Mouse (Mus musculus): ENCODE data around the gene Cdc42bpa. TPM values are rescaled to one million over a fixed set of nuclear protein-coding genes. Genes with fewer than 3 reads are reported as not detected.
A peak's percentile ranks its signal among the peaks of the same experiment; 100 is the strongest.

The Cdc42bpa gene
- polyA plus RNA-seq, 1 experiment from 2014 or later = 11.6 TPM

DNA sequence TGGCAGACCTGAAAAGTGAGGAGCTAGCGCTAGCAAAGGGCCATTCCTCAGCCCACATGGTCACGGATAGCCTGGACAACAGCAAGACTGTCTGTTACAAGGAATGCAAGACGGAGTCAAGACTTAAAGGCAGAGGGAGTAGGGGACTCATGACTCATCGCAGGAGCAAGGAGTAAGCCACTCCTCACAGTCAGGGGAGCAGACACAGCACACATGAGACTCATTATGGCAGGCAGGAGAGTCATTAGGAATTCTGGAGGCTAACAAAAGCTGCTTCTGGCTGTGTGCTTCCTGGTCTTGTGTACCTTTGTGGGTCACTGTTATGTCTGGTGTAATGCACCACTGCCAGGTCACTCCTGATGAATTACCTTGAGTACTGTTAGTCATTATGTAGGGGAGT, 178.9 kb downstream of the Cdc42bpa start:
- no peak overlapping the region for H3K27ac ChIP-seq (ENCODE audit: poor library complexity, severe bottlenecking)

DNA sequence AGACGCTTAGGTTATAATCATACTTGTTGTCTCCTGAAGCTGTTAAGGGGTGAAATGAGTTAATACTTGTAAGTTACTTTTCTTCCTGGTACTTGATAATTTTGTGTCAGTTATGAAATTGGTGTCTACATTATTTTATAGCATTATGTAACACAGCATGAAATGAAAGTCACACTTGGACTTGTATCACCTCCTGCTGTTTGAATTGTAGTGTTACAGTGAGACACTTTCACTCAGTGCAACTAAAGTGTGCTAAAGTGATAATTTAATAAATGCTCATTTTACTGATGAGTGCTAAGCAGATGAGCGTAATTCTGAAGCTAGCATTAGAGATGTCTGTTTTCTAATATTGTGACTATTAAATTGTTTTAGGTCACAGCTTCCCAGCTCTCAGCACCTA, 180.7 kb downstream of the Cdc42bpa start:
- Histone ChIP-seq H3K4me3 (no peak overlapping the region), H3K27ac (ENCODE audit: poor library complexity, severe bottlenecking) (no peak overlapping the region), H3K36me3 (peaks cover 50% of the 10 kb centered on the region), H3K27me3 (replicated peaks) (no peaks in the 10 kb centered on the region), H3K9ac (no peak overlapping the region), H3K4me1 (replicated peaks) (no peaks in the 10 kb centered on the region), H3K9me3 (replicated peaks) (no peaks in the 10 kb centered on the region), H3K4me2 (no peak overlapping the region)
- no peak for ATAC-seq (ENCODE audit: insufficient number of reproducible peaks, low FRiP score)
- 92% methylated on average over 2 of the region's 2 CpGs for WGBS

More for the DNA sequence above, 178.9 kb downstream of the Cdc42bpa start:
- H3K9me3 ChIP-seq (replicated peaks) = no peaks in the 10 kb centered on the region
- no peak overlapping the region for H3K4me2 ChIP-seq
- H3K4me1 ChIP-seq (replicated peaks) = no peaks in the 10 kb centered on the region
- H3K27me3 ChIP-seq (replicated peaks) = no peaks in the 10 kb centered on the region
- no peak overlapping the region for H3K4me3 ChIP-seq
- 74% methylated on average over 4 of the region's 4 CpGs for WGBS
- peaks cover 45% of the 10 kb centered on the region for H3K36me3 ChIP-seq
- no peak for ATAC-seq (ENCODE audit: insufficient number of reproducible peaks, low FRiP score)
- no peak overlapping the region for H3K9ac ChIP-seq

DNA sequence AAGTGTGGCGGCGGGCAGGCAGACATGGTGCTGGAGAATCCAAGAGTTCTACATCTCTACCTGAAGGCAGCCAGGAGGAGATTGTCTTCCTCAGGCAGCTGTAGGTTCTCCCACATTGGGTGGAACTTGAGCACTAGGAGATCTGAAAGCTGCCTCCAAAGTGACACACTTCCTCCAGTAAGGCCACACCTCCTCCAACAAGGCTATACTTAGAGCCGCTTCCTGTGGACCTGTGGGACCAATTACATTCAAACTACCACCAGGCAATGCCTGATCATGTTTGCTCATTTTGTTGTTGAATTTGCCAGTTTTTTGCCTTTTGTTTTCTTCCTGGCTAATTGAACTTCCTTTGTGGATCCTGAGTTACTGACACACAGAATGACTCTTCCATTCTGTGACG, 187.8 kb downstream of the Cdc42bpa start:
- ATAC-seq (ENCODE audit: insufficient number of reproducible peaks, low FRiP score) = no peak; the same call in 1 of the 2 replicates
- peaks cover 44% of the 10 kb centered on the region for H3K36me3 ChIP-seq
- H3K9me3 ChIP-seq (replicated peaks) = no peaks in the 10 kb centered on the region
- 0 out of 2 replicates have a peak overlapping the region, but pooled peaks have one; percentile 12 for H3K4me2 ChIP-seq
- no peak overlapping the region for H3K27ac ChIP-seq (ENCODE audit: poor library complexity, severe bottlenecking)
- no peaks in the 10 kb centered on the region for H3K27me3 ChIP-seq (replicated peaks)
- no peak overlapping the region for H3K4me3 ChIP-seq
- 72% methylated on average over 4 of the region's 4 CpGs for WGBS
- 0 out of 2 replicates have a peak, but pooled peaks cover 2% of the 10 kb centered on the region for H3K4me1 ChIP-seq (replicated peaks)
- H3K9ac ChIP-seq = no peak overlapping the region

DNA sequence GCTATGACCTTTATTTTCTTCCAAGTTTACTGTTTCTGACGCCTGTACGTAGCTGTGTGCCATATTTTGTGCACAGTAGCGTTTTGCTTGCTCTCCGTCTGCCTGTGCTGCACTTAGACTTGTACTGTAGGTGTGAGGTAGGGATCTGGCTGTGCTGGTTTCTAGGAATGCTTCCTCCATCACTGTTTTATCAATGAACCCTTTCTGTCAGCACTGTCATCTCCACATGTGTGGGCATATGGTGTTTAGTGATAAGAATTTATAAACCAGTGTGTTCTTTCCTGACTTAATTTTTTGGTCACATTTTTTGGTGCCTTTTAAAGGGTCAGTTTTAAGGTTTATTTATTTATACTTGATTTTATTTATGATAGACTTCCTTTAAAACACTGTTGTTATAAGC, 188.3 kb downstream of the Cdc42bpa start:
- Histone ChIP-seq H3K4me2 (0 out of 2 replicates have a peak overlapping the region, but pooled peaks have one; percentile 12), H3K36me3 (peaks cover 43% of the 10 kb centered on the region), H3K4me3 (no peak overlapping the region), H3K9me3 (replicated peaks) (no peaks in the 10 kb centered on the region), H3K9ac (no peak overlapping the region), H3K27me3 (replicated peaks) (no peaks in the 10 kb centered on the region), H3K4me1 (replicated peaks) (0 out of 2 replicates have a peak, but pooled peaks cover 2% of the 10 kb centered on the region), H3K27ac (ENCODE audit: poor library complexity, severe bottlenecking) (no peak overlapping the region)
- peak; percentile 45; the same call in 1 of the 2 replicates for ATAC-seq (ENCODE audit: insufficient number of reproducible peaks, low FRiP score)
- WGBS = 82% methylated on average over 4 of the region's 4 CpGs

DNA sequence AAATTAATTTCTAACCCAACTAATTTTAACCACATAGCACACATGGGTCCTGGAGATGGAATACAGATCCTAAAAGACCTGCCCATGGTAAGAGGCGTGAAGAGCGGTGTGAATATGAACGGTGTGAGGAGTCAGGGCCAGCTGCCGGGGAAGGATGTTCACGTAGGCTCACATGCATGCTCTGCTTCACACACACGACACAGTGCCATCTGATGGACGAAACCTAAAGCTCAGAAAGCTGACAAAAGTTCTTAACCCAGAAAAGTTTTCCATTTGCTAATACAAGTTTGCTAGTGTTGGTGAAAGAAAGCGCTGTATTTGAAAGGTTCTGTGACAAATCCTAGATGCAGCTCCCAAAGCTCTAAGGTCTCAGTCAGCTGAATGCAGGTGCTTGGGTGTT, 190.9 kb downstream of the Cdc42bpa start:
- Histone ChIP-seq H3K27me3 (replicated peaks) (no peaks in the 10 kb centered on the region), H3K27ac (ENCODE audit: poor library complexity, severe bottlenecking) (no peak overlapping the region), H3K4me2 (no peak overlapping the region), H3K36me3 (peaks cover 43% of the 10 kb centered on the region), H3K4me3 (no peak overlapping the region), H3K4me1 (replicated peaks) (0 out of 2 replicates have a peak, but pooled peaks cover 2% of the 10 kb centered on the region), H3K9ac (no peak overlapping the region), H3K9me3 (replicated peaks) (no peaks in the 10 kb centered on the region)
- 86% methylated on average over 8 of the region's 8 CpGs for WGBS
- ATAC-seq (ENCODE audit: insufficient number of reproducible peaks, low FRiP score) = no peak

DNA sequence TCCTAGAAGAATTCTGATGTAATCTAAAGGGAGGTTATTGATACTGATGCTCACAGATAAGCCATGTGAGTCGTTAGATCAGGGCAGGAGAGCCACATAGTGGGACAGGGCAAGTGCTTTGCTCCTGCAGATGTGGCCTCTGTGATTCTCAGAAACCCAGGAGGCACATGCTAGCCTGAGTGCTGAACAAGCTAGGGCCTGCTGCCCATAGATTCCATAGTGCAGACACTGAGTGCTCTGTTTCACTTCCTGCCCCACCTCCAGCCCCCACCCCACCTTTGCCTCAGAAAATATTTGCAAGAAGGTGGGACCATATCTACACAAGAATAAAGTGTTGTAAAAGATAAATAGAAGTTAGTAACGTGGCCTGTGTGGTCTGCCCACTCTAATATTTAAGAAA, 198.4 kb downstream of the Cdc42bpa start:
- H3K4me3 ChIP-seq = no peak overlapping the region
- no peaks in the 10 kb centered on the region for H3K9me3 ChIP-seq (replicated peaks)
- H3K9ac ChIP-seq = no peak overlapping the region
- H3K27me3 ChIP-seq (replicated peaks) = no peaks in the 10 kb centered on the region
- 75% methylated on average over 2 of the region's 2 CpGs for WGBS
- H3K4me1 ChIP-seq (replicated peaks) = no peaks in the 10 kb centered on the region
- peaks cover 39% of the 10 kb centered on the region for H3K36me3 ChIP-seq
- no peak overlapping the region for H3K4me2 ChIP-seq
- no peak for ATAC-seq (ENCODE audit: insufficient number of reproducible peaks, low FRiP score)
- no peak overlapping the region for H3K27ac ChIP-seq (ENCODE audit: poor library complexity, severe bottlenecking)

DNA sequence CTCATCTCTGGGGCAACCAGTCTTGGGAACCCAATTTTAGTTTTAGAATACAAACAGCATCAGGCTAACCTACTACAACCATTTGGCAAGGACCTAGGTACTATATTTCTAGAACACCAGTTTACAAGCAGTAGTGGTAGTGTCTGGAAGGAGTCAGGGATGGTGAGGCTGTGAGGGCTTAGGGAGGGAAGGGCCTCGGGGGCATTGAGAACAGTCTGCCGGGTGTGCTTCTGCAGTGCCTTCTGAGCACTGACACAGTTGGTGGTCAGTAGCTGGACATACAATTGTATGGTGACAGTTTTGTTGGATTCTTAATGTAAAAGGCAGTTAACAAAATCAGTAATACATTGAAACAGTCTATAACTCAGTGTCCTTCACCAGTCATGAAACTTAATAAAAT, 200.3 kb downstream of the Cdc42bpa start:
- no peak overlapping the region for H3K4me2 ChIP-seq
- no peak overlapping the region for H3K4me3 ChIP-seq
- H3K9ac ChIP-seq = no peak overlapping the region
- no peaks in the 10 kb centered on the region for H3K9me3 ChIP-seq (replicated peaks)
- no peak overlapping the region for H3K27ac ChIP-seq (ENCODE audit: poor library complexity, severe bottlenecking)
- H3K36me3 ChIP-seq = peaks cover 43% of the 10 kb centered on the region
- no peak for ATAC-seq (ENCODE audit: insufficient number of reproducible peaks, low FRiP score)
- H3K27me3 ChIP-seq (replicated peaks) = no peaks in the 10 kb centered on the region
- 81% methylated on average over 2 of the region's 2 CpGs for WGBS
- no peaks in the 10 kb centered on the region for H3K4me1 ChIP-seq (replicated peaks)

DNA sequence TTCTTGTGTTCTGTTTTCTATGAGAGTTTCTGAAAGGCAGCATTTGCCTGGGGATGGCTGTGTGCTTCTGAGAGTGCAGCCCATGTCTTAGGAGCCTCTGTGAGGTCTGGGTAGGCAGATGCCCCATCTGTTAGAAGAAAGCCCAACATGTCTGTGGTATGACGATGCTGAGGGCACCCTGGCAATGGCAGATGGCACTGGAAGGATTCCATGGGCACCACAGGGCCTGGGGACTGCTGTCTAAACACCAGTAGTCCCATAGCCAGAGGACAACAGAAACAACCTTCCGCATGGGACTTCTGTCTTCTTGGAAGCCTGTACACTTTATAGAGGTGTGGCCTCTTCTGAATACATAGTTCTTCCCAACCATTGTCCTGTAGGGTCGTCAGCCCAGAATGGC, 200.9 kb downstream of the Cdc42bpa start:
- no peaks in the 10 kb centered on the region for H3K4me1 ChIP-seq (replicated peaks)
- no peak overlapping the region for H3K4me3 ChIP-seq
- ATAC-seq (ENCODE audit: insufficient number of reproducible peaks, low FRiP score) = no peak
- H3K9me3 ChIP-seq (replicated peaks) = no peaks in the 10 kb centered on the region
- H3K36me3 ChIP-seq = peaks cover 43% of the 10 kb centered on the region
- H3K27me3 ChIP-seq (replicated peaks) = no peaks in the 10 kb centered on the region
- no peak overlapping the region for H3K9ac ChIP-seq
- H3K4me2 ChIP-seq = no peak overlapping the region
- H3K27ac ChIP-seq (ENCODE audit: poor library complexity, severe bottlenecking) = no peak overlapping the region
- WGBS = 91% methylated on average over 3 of the region's 3 CpGs

DNA sequence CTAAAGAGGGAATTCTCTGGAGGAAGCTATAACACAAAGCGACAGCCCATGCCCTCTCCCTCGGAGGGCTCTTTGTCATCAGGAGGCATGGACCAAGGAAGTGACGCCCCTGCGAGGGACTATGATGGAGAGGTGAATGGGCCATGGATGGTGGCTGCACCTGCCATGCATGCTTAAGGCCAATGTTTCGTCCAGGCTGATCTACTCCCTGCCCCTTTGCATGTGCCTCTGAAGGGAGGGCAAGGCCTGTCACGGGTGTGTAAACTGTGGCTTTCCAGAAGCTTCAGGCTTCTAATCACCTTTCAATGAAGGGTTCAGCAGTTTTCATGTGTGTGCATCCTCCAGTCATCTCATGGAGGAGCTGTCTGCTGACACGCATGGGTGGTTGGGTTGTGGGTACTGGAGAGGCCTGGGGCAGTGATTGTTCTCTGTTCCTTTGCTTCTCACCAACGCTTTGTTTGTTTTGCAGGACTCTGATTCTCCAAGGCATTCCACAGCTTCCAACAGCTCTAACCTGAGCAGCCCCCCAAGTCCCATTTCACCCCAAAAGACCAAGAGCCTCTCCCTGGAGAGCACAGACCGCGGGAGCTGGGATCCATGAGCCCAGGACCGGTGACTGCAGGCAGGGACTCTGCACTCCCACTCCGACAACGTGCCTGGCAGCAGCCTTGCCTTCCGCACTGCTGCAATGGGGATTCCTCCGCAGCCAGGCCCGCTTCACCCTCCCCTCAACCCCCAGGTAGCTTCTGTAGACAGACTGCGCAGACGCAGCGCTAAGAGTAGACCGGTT, 201.5 kb downstream of the Cdc42bpa start:
- no peaks in the 10 kb centered on the region for H3K9me3 ChIP-seq (replicated peaks)
- H3K36me3 ChIP-seq = peaks cover 49% of the 10 kb centered on the region
- H3K9ac ChIP-seq = no peak overlapping the region
- H3K27me3 ChIP-seq (replicated peaks) = no peaks in the 10 kb centered on the region
- ATAC-seq (ENCODE audit: insufficient number of reproducible peaks, low FRiP score) = no peak
- no peak overlapping the region for H3K4me2 ChIP-seq
- no peak overlapping the region for H3K4me3 ChIP-seq
- WGBS = 93% methylated on average over 20 of the region's 20 CpGs
- no peak overlapping the region for H3K27ac ChIP-seq (ENCODE audit: poor library complexity, severe bottlenecking)
- no peaks in the 10 kb centered on the region for H3K4me1 ChIP-seq (replicated peaks)

DNA sequence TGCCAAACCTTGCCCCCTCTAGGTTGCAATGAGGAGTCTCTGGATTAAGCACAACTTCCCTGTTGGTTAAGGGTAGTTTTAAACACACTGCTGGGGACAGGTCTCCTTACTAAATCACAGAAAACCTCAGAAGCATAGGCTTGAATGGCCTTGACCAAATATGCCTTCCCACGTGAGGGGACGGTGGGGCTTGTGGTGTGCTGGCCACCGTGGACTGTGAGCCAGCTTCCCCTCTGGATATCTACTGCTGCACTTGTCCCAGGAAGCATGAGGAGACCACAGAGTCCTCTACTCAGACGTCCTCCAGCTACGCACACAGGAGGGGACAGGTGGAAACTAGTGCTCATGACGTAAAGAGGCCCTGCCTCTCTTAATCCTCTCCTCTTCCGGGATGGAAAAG, 202.7 kb downstream of the Cdc42bpa start:
- Histone ChIP-seq H3K9ac (no peak overlapping the region), H3K9me3 (replicated peaks) (no peaks in the 10 kb centered on the region), H3K4me2 (no peak overlapping the region), H3K27me3 (replicated peaks) (no peaks in the 10 kb centered on the region), H3K27ac (ENCODE audit: poor library complexity, severe bottlenecking) (no peak overlapping the region), H3K4me1 (replicated peaks) (no peaks in the 10 kb centered on the region), H3K4me3 (no peak overlapping the region), H3K36me3 (peaks cover 56% of the 10 kb centered on the region)
- no peak for ATAC-seq (ENCODE audit: insufficient number of reproducible peaks, low FRiP score)
- WGBS = 83% methylated on average over 7 of the region's 7 CpGs

DNA sequence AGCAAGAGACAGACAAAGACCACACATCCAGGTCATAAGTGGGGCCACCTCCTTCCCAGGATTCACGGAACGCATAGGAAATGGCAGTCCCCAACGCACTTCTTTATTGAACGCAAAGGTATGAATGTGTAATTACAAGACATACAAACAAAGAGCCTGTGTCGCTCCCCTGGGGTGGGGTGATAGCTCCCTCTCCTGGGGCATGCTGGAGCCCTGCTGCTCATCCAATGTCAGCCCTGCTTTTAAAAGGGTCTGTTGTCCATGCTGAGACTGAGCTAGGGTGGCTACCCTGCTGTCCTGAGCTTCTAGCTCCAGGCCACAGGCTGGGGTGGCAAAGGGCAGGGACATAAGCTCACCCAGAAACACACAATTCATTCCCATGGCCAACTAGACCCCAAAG, 206.3 kb downstream of the Cdc42bpa start:
- no peak for ATAC-seq (ENCODE audit: insufficient number of reproducible peaks, low FRiP score)
- H3K4me3 ChIP-seq = no peak overlapping the region
- no peaks in the 10 kb centered on the region for H3K4me1 ChIP-seq (replicated peaks)
- WGBS = 88% methylated on average over 5 of the region's 5 CpGs
- H3K27me3 ChIP-seq (replicated peaks) = no peaks in the 10 kb centered on the region
- H3K4me2 ChIP-seq = no peak overlapping the region
- no peak overlapping the region for H3K27ac ChIP-seq (ENCODE audit: poor library complexity, severe bottlenecking)
- no peak overlapping the region for H3K9ac ChIP-seq
- H3K9me3 ChIP-seq (replicated peaks) = no peaks in the 10 kb centered on the region
- H3K36me3 ChIP-seq = peaks cover 44% of the 10 kb centered on the region

Measured in heart, embryonic 12.5 days (tissue).